Comparison of ENCODE assay signal across 8 mouse cellular contexts in genomic region chr5:143817116-143817930, GRCm38 (mm10). TPM values are rescaled to one million over a fixed set of nuclear protein-coding genes. Genes with fewer than 3 reads are reported as not detected.
DNase-seq lines count a peak whose midpoint lies in the region; ATAC-seq and TF ChIP-seq lines count a peak whose summit lies in the region.

Gene Eif2ak1, plus strand, starts transcription at chr5:143817788.

- under 1% methylated on average over 37 of the region's 37 CpGs for WGBS in forebrain, embryonic 16.5 days
- under 1% methylated on average over 37 of the region's 37 CpGs for WGBS in lung, embryonic 14.5 days
- under 1% methylated on average over 37 of the region's 37 CpGs for WGBS in olfactory bulb, adult 2 months
- under 1% methylated on average over 37 of the region's 37 CpGs for WGBS in thymus, adult 2 months

- H3K4me3 ChIP-seq in G1E (ENCODE audit: low read depth, low read length) = peak within 1 kb of the TSS; percentile 99
- H3K4me3 ChIP-seq in forebrain, embryonic 16.5 days (replicated peaks; ENCODE audit: low read length) = peak within 1 kb of the TSS; percentile 94
- H3K4me3 ChIP-seq in layer of hippocampus, adult 2 months = peak within 1 kb of the TSS; percentile 74
- peak within 1 kb of the TSS; percentile 81 for H3K4me3 ChIP-seq in lung, embryonic 14.5 days (ENCODE audit: low read depth, low read length)
- H3K4me3 ChIP-seq in olfactory bulb, adult 2 months (ENCODE audit: insufficient read depth, low read depth, low read length) = peak within 1 kb of the TSS; percentile 86
- peak within 1 kb of the TSS; percentile 95 for H3K4me3 ChIP-seq in thymus, adult 2 months (ENCODE audit: control insufficient read depth, insufficient read depth, low read length)

- peaks cover 14% of the 10 kb centered on the region for H3K27me3 ChIP-seq in G1E (ENCODE audit: insufficient read depth, low read length)
- H3K27me3 ChIP-seq in forebrain, embryonic 16.5 days (replicated peaks; ENCODE audit: control insufficient read depth, insufficient read depth, low read length) = no peaks in the 10 kb centered on the region
- H3K27me3 ChIP-seq in lung, embryonic 14.5 days (ENCODE audit: insufficient read depth, low read length) = no peaks in the 10 kb centered on the region
- no peaks in the 10 kb centered on the region for H3K27me3 ChIP-seq in thymus, adult 2 months (ENCODE audit: control insufficient read depth, insufficient read depth, low read length)

- intact Hi-C loops in heart, postnatal 36 days (cut with DNase I) = no loop called here

- H3K27ac ChIP-seq in forebrain, embryonic 16.5 days (ENCODE audit: low read length) = peak within 1 kb of the TSS; percentile 68
- peak within 1 kb of the TSS; percentile 84 for H3K27ac ChIP-seq in layer of hippocampus, adult 2 months
- peak within 1 kb of the TSS; percentile 7; the same call in 1 of the 2 replicates for H3K27ac ChIP-seq in lung, embryonic 14.5 days (ENCODE audit: low read depth)
- no peak within 1 kb of the TSS for H3K27ac ChIP-seq in olfactory bulb, adult 2 months (ENCODE audit: insufficient read depth, low read depth, low read length)
- no peak within 1 kb of the TSS for H3K27ac ChIP-seq in thymus, adult 2 months (ENCODE audit: control insufficient read depth, insufficient read depth, low read length)

- no peaks in the 10 kb centered on the region for H3K9me3 ChIP-seq in G1E (replicated peaks)
- H3K9me3 ChIP-seq in forebrain, embryonic 16.5 days (ENCODE audit: control insufficient read depth, low read length) = no peaks in the 10 kb centered on the region
- no peaks in the 10 kb centered on the region for H3K9me3 ChIP-seq in lung, embryonic 14.5 days (ENCODE audit: low read depth, low read length)

- peak; percentile 78 for TF ChIP-seq POLR2A in olfactory bulb, adult 2 months (IDR thresholded peaks at IDR 0.05; ENCODE audit: insufficient read depth, low read depth, low read length)
- TF ChIP-seq POLR2A in thymus, adult 2 months (IDR thresholded peaks at IDR 0.05; ENCODE audit: control insufficient read depth, extremely low read depth, insufficient read depth, low read length, poor library complexity) = peak; percentile 61

- peaks cover 30% of the 10 kb centered on the region for H3K4me1 ChIP-seq in G1E (ENCODE audit: insufficient read depth, low read depth, low read length)
- H3K4me1 ChIP-seq in forebrain, embryonic 16.5 days (replicated peaks; ENCODE audit: control insufficient read depth, insufficient read depth, low read length) = peaks cover 10% of the 10 kb centered on the region
- H3K4me1 ChIP-seq in lung, embryonic 14.5 days (ENCODE audit: insufficient read depth) = no peaks in the 10 kb centered on the region
- H3K4me1 ChIP-seq in olfactory bulb, adult 2 months (ENCODE audit: control insufficient read depth, insufficient read depth, low read length) = peaks cover 12% of the 10 kb centered on the region
- H3K4me1 ChIP-seq in thymus, adult 2 months (replicated peaks; ENCODE audit: control insufficient read depth, insufficient read depth, low read length) = peaks cover 6% of the 10 kb centered on the region

- peak within 1 kb of the TSS; percentile 81 for H3K9ac ChIP-seq in forebrain, embryonic 16.5 days (replicated peaks; ENCODE audit: low read depth, low read length)
- H3K9ac ChIP-seq in lung, embryonic 14.5 days = peak within 1 kb of the TSS; percentile 83

- peak; percentile 91 for ATAC-seq in G1E (ENCODE audit: extremely low read depth, insufficient number of reproducible peaks, low FRiP score, poor library complexity, severe bottlenecking)
- ATAC-seq in forebrain, embryonic 16.5 days = peak; percentile 100
- ATAC-seq in lung, embryonic 14.5 days (ENCODE audit: insufficient read depth) = peak; percentile 99

- peak within 1 kb of the TSS; percentile 76 for H3K4me2 ChIP-seq in forebrain, embryonic 16.5 days (ENCODE audit: low read length)
- peak within 1 kb of the TSS; percentile 69 for H3K4me2 ChIP-seq in lung, embryonic 14.5 days

- peak; percentile 96 for DNase-seq in G1E (ENCODE audit: low spot score)
- DNase-seq in cerebellum, adult 18-20 months = peak; percentile 92 to 93
- peak; percentile 90 to 92 for DNase-seq in heart, postnatal 36 days
- peak; percentile 91 to 93 for DNase-seq in layer of hippocampus, adult 2 months (ENCODE audit: low spot score in 2 of 2)
- DNase-seq in lung, embryonic 14.5 days = peak; percentile 98
- peak; percentile 90 for DNase-seq in thymus, adult 2 months

- peak; percentile 17; the same call in 1 of the 2 replicates for TF ChIP-seq CTCF in G1E (IDR thresholded peaks at IDR 0.05; ENCODE audit: low read depth, low read length)
- TF ChIP-seq CTCF in layer of hippocampus, adult 2 months (conservative IDR thresholded peaks at IDR 0.05) = peak; percentile 68
- peak; percentile 65 for TF ChIP-seq CTCF in lung, embryonic 14.5 days (IDR thresholded peaks at IDR 0.05; ENCODE audit: low read depth)
- TF ChIP-seq CTCF in olfactory bulb, adult 2 months (IDR thresholded peaks at IDR 0.05; ENCODE audit: insufficient read depth, low read depth, low read length) = no peak
- peak; percentile 42; the same call in 1 of the 2 replicates for TF ChIP-seq CTCF in thymus, adult 2 months (IDR thresholded peaks at IDR 0.05; ENCODE audit: borderline replicate concordance, control insufficient read depth, extremely low read depth, insufficient read depth, low read length, poor library complexity)

- peaks cover 11% of the 10 kb centered on the region for H3K36me3 ChIP-seq in G1E (replicated peaks)
- H3K36me3 ChIP-seq in forebrain, embryonic 16.5 days (ENCODE audit: control insufficient read depth, insufficient read depth) = no peaks in the 10 kb centered on the region
- H3K36me3 ChIP-seq in lung, embryonic 14.5 days (ENCODE audit: insufficient read depth) = no peaks in the 10 kb centered on the region
- no peaks in the 10 kb centered on the region for H3K36me3 ChIP-seq in thymus, adult 2 months (ENCODE audit: control insufficient read depth, insufficient read depth, low read length)

RNA-seq across cellular contexts. Expression of gene Eif2ak1, which starts in this region (rescaled TPM):
- total RNA-seq in G1E (2014; fragmentation: Nextera tagmentation) (52.6 and 73.0 TPM in 2 replicates), G1E (2017) (31.9 and 34.6 TPM in 2 replicates)
- 12.9 and 18.9 TPM in 2 replicates for polyA plus RNA-seq in G1E (2012)
- polyA plus RNA-seq in forebrain, embryonic 16.5 days (2015; fragmentation: Nextera tagmentation; extraction: Ambion mirVana) = 49.6 and 50.9 TPM in 2 replicates
- total RNA-seq in heart, postnatal 36 days (2021) = 10 to 100 TPM; 18.6 to 20.4 TPM
- total RNA-seq in layer of hippocampus, adult 2 months (2021) = 10 to 100 TPM; 41.6 to 42.2 TPM
- polyA plus RNA-seq in lung, embryonic 14.5 days (2014; fragmentation: Nextera tagmentation; extraction: Ambion mirVana) = 42.1 and 42.4 TPM in 2 replicates
- polyA plus RNA-seq in olfactory bulb, adult 2 months (2012; ENCODE audit: insufficient read depth, insufficient read length, low replicate concordance, missing spikeins) = not detected in 2 replicates
- polyA plus RNA-seq in thymus, adult 2 months (2012; rRNA removed) = 22.8 and 23.9 TPM in 2 replicates

Comparison
In these comparisons a context has a peak if more than half of its experiments do, and no peak if none do; other contexts are left out.
1. H3K27ac ChIP-seq: peak in forebrain, embryonic 16.5 days (single experiment), layer of hippocampus, adult 2 months (single experiment) and lung, embryonic 14.5 days (single experiment); none in olfactory bulb, adult 2 months (single experiment) and thymus, adult 2 months (single experiment).
2. Peak in every context shown above with its lines, with median percentiles within 50 percentile points of each other: ATAC-seq, DNase-seq and H3K4me3 ChIP-seq.